Mouse (Mus musculus) myocyte (in vitro differentiated cells): ENCODE measurements at regions not wholly inside any gene's neighbourhood (a gene's known extent, or its start where the extent isn't known, plus 50 kb on each side); places are given as distances from the start of the nearest gene placed in this dataset.

Source experiments
- H3K27me3 ChIP-seq: one replicate; pipeline ENCODE4 v1.6.1; 2011; ENCODE audit not compliant: control insufficient read depth, insufficient read depth, insufficient read length
- H3K36me3 ChIP-seq: one replicate; pipeline ENCODE4 v1.6.1; 2011; ENCODE audit not compliant: control insufficient read depth, insufficient read depth
- H3K4me2 ChIP-seq: one replicate; pipeline ENCODE4 v1.6.1; 2011; ENCODE audit warnings: low read depth, control low read depth
- H3K4me3 ChIP-seq: one replicate; pipeline ENCODE4 v1.5.1; 2011; ENCODE audit warnings: mild to moderate bottlenecking, control low read depth, moderate library complexity
- H3K79me2 ChIP-seq: one replicate; pipeline ENCODE4 v1.6.1; 2011; ENCODE audit not compliant: control insufficient read depth, insufficient read depth
- H3ac ChIP-seq: one replicate; pipeline ENCODE4 v1.6.1; 2011; ENCODE audit not compliant: control insufficient read depth, insufficient read length
- CEBPB ChIP-seq: IDR thresholded peaks from 2 replicates; pipeline ENCODE4 v1.6.1; 2011; ENCODE audit warnings: mild to moderate bottlenecking, moderate library complexity; ENCODE audit not compliant: poor library complexity, insufficient read depth, severe bottlenecking
- E2F4 ChIP-seq: IDR thresholded peaks from one replicate; pipeline ENCODE4 v1.6.1; 2011; ENCODE audit warnings: mild to moderate bottlenecking, control low read depth, moderate library complexity; ENCODE audit not compliant: insufficient read depth
- MAX ChIP-seq: IDR thresholded peaks from one replicate; pipeline ENCODE4 v1.6.1; 2011; ENCODE audit warnings: low read depth, mild to moderate bottlenecking, control low read depth
- MYOD1 ChIP-seq, 3 experiments: IDR thresholded peaks; one replicate each; pipeline ENCODE4 v1.6.1; 2011; ENCODE audit warnings: control low read depth in 2 of 3, low read depth in 2 of 3, mild to moderate bottlenecking in 2 of 3, moderate library complexity in 1 of 3; ENCODE audit not compliant: insufficient read length in 2 of 3, control insufficient read depth in 1 of 3
- MYOG ChIP-seq, 3 experiments: IDR thresholded peaks; one replicate each; pipeline ENCODE4 v1.6.1; 2011; ENCODE audit warnings: control low read depth in 2 of 3, low read depth in 2 of 3, mild to moderate bottlenecking in 2 of 3; ENCODE audit not compliant: insufficient read length in 2 of 3, control insufficient read depth in 1 of 3, insufficient read depth in 1 of 3
- POLR2A ChIP-seq: IDR thresholded peaks from one replicate; pipeline ENCODE4 v1.6.1; 2011; ENCODE audit warnings: low read depth, mild to moderate bottlenecking, control low read depth, moderate library complexity; ENCODE audit not compliant: insufficient read length
- POLR2AphosphoS2 ChIP-seq: IDR thresholded peaks from one replicate; pipeline ENCODE4 v1.6.1; 2011; ENCODE audit warnings: low read depth, control low read depth; ENCODE audit not compliant: insufficient read length
- REST ChIP-seq: IDR thresholded peaks from one replicate; pipeline ENCODE4 v1.6.1; 2011; ENCODE audit warnings: mild to moderate bottlenecking, control low read depth, moderate library complexity; ENCODE audit not compliant: insufficient read depth, insufficient read length
- SRF ChIP-seq: IDR thresholded peaks from one replicate; pipeline ENCODE4 v1.6.1; 2011; ENCODE audit warnings: low read depth; ENCODE audit not compliant: control insufficient read depth, insufficient read length
- TCF12 ChIP-seq: IDR thresholded peaks from one replicate; pipeline ENCODE4 v1.6.1; 2011; ENCODE audit warnings: mild to moderate bottlenecking, control low read depth; ENCODE audit not compliant: poor library complexity, insufficient read depth, severe bottlenecking
- TCF3 ChIP-seq: IDR thresholded peaks from one replicate; pipeline ENCODE4 v1.6.1; 2011; ENCODE audit warnings: low read depth, control low read depth; ENCODE audit not compliant: insufficient read length
- USF1 ChIP-seq: IDR thresholded peaks from one replicate; pipeline ENCODE4 v1.6.1; 2011; ENCODE audit warnings: low read depth, mild to moderate bottlenecking, control low read depth, moderate library complexity

DNA sequence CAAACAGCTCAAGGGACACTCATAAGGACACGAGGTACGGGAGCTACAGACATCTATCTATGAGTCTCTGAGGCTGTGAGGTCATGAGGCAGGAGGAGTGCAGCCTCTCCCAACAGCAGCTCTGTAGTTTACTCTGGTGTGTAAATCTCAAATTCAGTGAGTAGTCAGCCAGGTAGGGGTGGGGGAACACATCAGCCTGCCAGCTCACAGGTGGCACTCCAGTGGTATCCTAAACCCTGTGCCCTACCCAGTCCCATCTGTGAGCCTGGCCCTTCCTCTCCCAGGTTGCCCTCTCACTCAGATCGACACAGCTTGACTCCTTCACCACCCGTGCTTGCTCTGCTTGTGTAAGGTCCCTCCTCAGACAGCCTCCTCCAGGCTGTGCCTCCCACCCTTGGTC lies 202.2 kb downstream of the Sipa1l2 start:
- Histone ChIP-seq H3ac (no peak overlapping the region), H3K79me2 (no peaks in the 10 kb centered on the region), H3K4me2 (no peak overlapping the region), H3K27me3 (no peaks in the 10 kb centered on the region), H3K36me3 (no peaks in the 10 kb centered on the region), H3K4me3 (no peak overlapping the region)
- no peak for TF ChIP-seq E2F4
- TF ChIP-seq SRF = no peak
- no peak for TF ChIP-seq REST
- TF ChIP-seq MYOD1 (IDR thresholded peaks at IDR 0.05; ENCODE audit: control insufficient read depth in 1 of 3, insufficient read length in 2 of 3, low read depth in 2 of 3) = no peak
- TF ChIP-seq CEBPB = no peak
- TF ChIP-seq POLR2AphosphoS2 = no peak
- TF ChIP-seq MAX = no peak

DNA sequence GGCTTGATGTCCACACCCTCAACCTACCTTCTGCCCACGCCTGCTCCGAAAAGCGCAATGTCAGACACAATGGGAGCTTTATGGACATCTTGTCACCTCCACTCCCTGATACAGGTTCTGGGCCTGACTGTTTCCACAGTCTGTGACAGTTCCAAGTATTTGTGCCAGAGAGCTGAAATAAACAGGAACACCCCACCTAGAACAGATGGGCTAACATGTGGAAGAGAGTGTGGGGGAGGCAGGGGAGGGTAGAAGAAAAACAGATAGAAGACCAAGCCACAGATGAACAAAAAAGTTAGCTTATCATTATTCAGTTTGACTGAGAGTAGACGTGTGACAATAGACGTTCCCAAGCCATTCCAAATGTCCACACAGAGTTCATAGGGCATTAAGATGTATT lies 204.6 kb downstream of the Sipa1l2 start:
- Histone ChIP-seq H3K4me3 (no peak overlapping the region), H3ac (no peak overlapping the region), H3K36me3 (no peaks in the 10 kb centered on the region), H3K27me3 (no peaks in the 10 kb centered on the region), H3K79me2 (no peaks in the 10 kb centered on the region), H3K4me2 (no peak overlapping the region)
- TF ChIP-seq TCF3 (no peak), MAX (no peak), TCF12 (no peak), USF1 (no peak), E2F4 (no peak), CEBPB (no peak)

GRCm38 (mm10) chr8:125359456-125359855 lies 210.2 kb downstream of the Sipa1l2 start:
- Histone ChIP-seq H3ac (no peak overlapping the region), H3K79me2 (no peaks in the 10 kb centered on the region), H3K4me3 (no peak overlapping the region), H3K27me3 (no peaks in the 10 kb centered on the region), H3K4me2 (no peak overlapping the region), H3K36me3 (no peaks in the 10 kb centered on the region)
- TF ChIP-seq CEBPB = no peak
- TF ChIP-seq MAX = no peak
- TF ChIP-seq MYOD1 (IDR thresholded peaks at IDR 0.05; ENCODE audit: control insufficient read depth in 1 of 3, insufficient read length in 2 of 3, low read depth in 2 of 3) = no peak
- no peak for TF ChIP-seq MYOG (IDR thresholded peaks at IDR 0.05; ENCODE audit: control insufficient read depth in 1 of 3, insufficient read depth in 1 of 3, insufficient read length in 2 of 3, low read depth in 2 of 3)
- TF ChIP-seq SRF = no peak
- no peak for TF ChIP-seq POLR2AphosphoS2
- TF ChIP-seq E2F4 = no peak
- no peak for TF ChIP-seq TCF12
- no peak for TF ChIP-seq TCF3
- no peak for TF ChIP-seq POLR2A
- no peak for TF ChIP-seq REST
- no peak for TF ChIP-seq USF1

GRCm38 (mm10) chr8:125357759-125358158 lies 211.8 kb downstream of the Sipa1l2 start:
- TF ChIP-seq MAX (no peak), POLR2A (no peak), USF1 (no peak), SRF (no peak), E2F4 (no peak), TCF12 (no peak), POLR2AphosphoS2 (no peak), TCF3 (no peak), MYOD1 (IDR thresholded peaks at IDR 0.05; ENCODE audit: control insufficient read depth in 1 of 3, insufficient read length in 2 of 3, low read depth in 2 of 3) (no peak), REST (no peak), MYOG (IDR thresholded peaks at IDR 0.05; ENCODE audit: control insufficient read depth in 1 of 3, insufficient read depth in 1 of 3, insufficient read length in 2 of 3, low read depth in 2 of 3) (no peak)
- H3K4me3 ChIP-seq = no peak overlapping the region
- H3K27me3 ChIP-seq = no peaks in the 10 kb centered on the region
- no peaks in the 10 kb centered on the region for H3K79me2 ChIP-seq
- H3ac ChIP-seq = no peak overlapping the region
- no peaks in the 10 kb centered on the region for H3K36me3 ChIP-seq
- H3K4me2 ChIP-seq = no peak overlapping the region

DNA sequence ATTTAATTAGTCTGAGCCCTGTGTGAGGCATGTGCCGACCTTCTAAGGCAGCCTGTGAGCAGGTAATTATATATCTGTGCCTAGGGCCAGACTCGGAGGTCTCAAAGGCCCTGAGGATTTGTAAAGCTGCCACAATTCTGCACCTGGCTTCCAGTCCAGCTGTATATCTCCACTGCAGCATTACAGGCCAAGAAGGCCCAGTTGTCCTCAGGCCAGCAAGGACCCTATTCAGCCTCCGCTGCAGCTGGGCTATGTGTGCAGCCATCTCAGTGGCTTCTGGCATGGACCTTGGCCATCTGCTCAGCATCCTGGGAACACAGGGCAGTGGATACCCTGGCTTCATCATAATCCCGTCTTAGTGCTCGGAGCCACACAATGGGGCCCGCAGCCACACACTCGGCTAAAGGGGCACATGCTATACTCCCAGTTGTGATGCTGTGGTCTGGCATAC lies 214.5 kb downstream of the Sipa1l2 start:
- Histone ChIP-seq H3K4me2 (no peak overlapping the region), H3ac (no peak overlapping the region), H3K4me3 (no peak overlapping the region), H3K79me2 (no peaks in the 10 kb centered on the region), H3K36me3 (no peaks in the 10 kb centered on the region), H3K27me3 (no peaks in the 10 kb centered on the region)
- TF ChIP-seq MAX (no peak), POLR2AphosphoS2 (no peak), E2F4 (no peak), CEBPB (no peak), POLR2A (no peak)

GRCm38 (mm10) chr8:125352276-125352675 lies 217.3 kb downstream of the Sipa1l2 start:
- H3K36me3 ChIP-seq = no peaks in the 10 kb centered on the region
- TF ChIP-seq SRF (no peak), TCF12 (no peak), E2F4 (no peak), CEBPB (no peak), MAX (no peak), MYOD1 (IDR thresholded peaks at IDR 0.05; ENCODE audit: control insufficient read depth in 1 of 3, insufficient read length in 2 of 3, low read depth in 2 of 3) (no peak), POLR2AphosphoS2 (no peak), MYOG (IDR thresholded peaks at IDR 0.05; ENCODE audit: control insufficient read depth in 1 of 3, insufficient read depth in 1 of 3, insufficient read length in 2 of 3, low read depth in 2 of 3) (no peak), USF1 (no peak), REST (no peak), TCF3 (no peak), POLR2A (no peak)
- H3K79me2 ChIP-seq = no peaks in the 10 kb centered on the region
- no peak overlapping the region for H3K4me2 ChIP-seq
- H3ac ChIP-seq = no peak overlapping the region
- no peak overlapping the region for H3K4me3 ChIP-seq
- H3K27me3 ChIP-seq = no peaks in the 10 kb centered on the region
